Mouse (Mus musculus) olfactory bulb, adult 2 months (tissue): ENCODE measurements at regions not wholly inside any gene's neighbourhood (a gene's known extent, or its start where the extent isn't known, plus 50 kb on each side); places are given as distances from the start of the nearest gene placed in this dataset.

Experiments
- CTCF ChIP-seq: fragments of 200-500 bp; IDR thresholded peaks from 2 replicates; pipeline ENCODE4 v1.5.1; 2012; ENCODE audit warnings: low read depth, mild to moderate bottlenecking, low read length, moderate library complexity; ENCODE audit not compliant: insufficient read depth
- POLR2A ChIP-seq: fragments of 200-500 bp; IDR thresholded peaks from 2 replicates; pipeline ENCODE4 v1.6.1; 2012; ENCODE audit warnings: mild to moderate bottlenecking, low read depth, low read length, moderate library complexity; ENCODE audit not compliant: insufficient read depth

DNA sequence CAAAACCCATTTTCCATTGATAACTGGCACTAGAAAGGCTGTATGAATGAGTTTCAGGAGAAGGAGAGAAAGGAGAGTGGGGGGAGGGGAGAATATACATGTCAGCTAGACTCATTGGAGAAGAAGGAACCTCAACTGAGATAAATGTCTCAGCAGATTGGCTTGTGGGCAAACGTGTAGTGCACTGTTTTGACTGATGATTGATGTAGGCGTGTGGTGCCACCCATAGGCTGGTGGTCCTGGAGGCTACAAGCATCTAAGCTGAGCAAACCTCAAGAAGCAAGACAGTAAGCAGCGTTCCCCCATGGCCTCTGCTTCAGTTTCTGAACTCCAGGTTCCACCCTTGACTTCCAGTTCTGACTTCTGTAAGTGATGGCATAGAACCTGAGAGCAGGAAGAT lies 121.8 kb upstream of the Rbms1 start:
- TF ChIP-seq POLR2A (no peak), CTCF (no peak)
